Mouse (Mus musculus): Measurements from ENCODE around the gene Baiap2l1. TPM values are rescaled to one million over a fixed set of nuclear protein-coding genes. Genes with fewer than 3 reads are reported as not detected.

Gene Baiap2l1
- polyA plus RNA-seq, 1 experiment from 2014 or later = 1.6 TPM

DNA sequence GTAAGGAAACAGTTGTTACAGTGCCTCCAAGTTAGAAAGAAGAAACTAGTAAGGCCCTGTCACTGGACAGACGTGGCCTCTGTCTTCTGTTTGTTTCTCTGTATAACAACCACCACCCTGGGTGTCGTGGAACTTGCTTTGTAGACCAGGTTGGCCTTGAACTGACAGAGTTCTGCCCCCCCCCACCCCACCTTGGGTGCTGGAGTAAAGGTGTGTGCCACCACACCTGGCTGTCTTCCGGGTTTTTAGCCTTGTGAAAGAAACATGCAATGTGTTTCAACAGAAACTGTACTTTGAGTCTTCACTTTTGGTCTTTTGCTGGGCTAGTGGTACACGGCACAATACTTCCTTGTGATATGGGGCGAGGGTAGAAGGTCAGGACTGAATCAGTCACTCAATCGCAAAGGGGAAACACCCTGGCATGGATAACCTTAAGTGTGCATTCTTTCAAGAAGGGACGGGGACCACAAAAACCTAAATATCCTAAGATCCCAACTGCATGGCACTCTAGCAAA, 61.8 kb downstream of the Baiap2l1 start:
- no peaks in the 10 kb centered on the region for H3K27me3 ChIP-seq
- ATAC-seq (ENCODE audit: low read depth) = no peak
- no peak overlapping the region for H3K4me3 ChIP-seq
- no peaks in the 10 kb centered on the region for H3K4me1 ChIP-seq (replicated peaks)
- H3K9ac ChIP-seq = no peak overlapping the region
- H3K9me3 ChIP-seq = no peaks in the 10 kb centered on the region
- 81% methylated on average over 7 of the region's 7 CpGs for WGBS
- no peaks in the 10 kb centered on the region for H3K36me3 ChIP-seq
- H3K27ac ChIP-seq (replicated peaks) = no peak overlapping the region
- H3K4me2 ChIP-seq = no peak overlapping the region

DNA sequence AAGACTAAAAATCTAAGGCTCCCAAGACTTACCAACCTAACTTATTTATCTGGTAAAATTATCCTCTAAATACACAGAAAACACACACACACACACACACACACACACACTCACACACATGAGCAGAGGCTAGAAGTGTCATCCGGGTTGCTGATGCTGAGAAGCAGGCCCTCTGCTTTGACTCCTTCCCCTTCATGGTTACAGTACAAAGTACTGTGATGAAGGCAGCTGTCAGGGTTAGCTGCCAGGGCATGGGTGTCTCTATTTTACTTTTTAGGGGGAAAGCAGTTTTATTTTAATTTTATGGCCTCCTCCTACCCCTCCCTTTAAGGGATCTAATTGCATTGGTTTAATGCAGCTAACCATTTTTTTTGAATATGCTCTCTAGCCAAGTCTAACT, 62.6 kb downstream of the Baiap2l1 start:
- Histone ChIP-seq H3K9me3 (no peaks in the 10 kb centered on the region), H3K27ac (replicated peaks) (no peak overlapping the region), H3K36me3 (no peaks in the 10 kb centered on the region), H3K4me2 (no peak overlapping the region), H3K4me3 (no peak overlapping the region), H3K4me1 (replicated peaks) (no peaks in the 10 kb centered on the region), H3K9ac (no peak overlapping the region), H3K27me3 (no peaks in the 10 kb centered on the region)
- ATAC-seq (ENCODE audit: low read depth) = no peak
- 68% methylated on average over 1 of the region's 1 CpGs for WGBS

DNA sequence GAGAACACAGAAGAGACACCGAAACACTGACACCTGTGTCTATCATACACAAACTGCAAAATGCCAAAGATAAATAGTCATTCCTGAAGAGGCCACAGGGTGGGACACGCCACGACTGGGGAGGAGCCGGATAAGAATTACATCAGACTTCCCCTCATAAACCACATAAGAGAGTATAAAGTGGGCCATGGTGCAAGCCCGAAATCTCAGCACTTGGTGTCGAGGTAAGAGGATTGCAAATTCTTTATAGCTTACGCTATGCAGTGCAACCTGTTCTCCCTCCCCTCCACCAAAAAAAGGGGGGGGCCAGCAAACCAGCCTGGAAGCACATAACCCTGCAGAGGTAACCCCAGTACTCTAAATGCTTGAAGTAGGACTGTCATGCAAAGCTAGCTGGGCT, 63.0 kb downstream of the Baiap2l1 start:
- H3K27me3 ChIP-seq = no peaks in the 10 kb centered on the region
- H3K9ac ChIP-seq = no peak overlapping the region
- WGBS = 85% methylated on average over 7 of the region's 7 CpGs
- no peak for ATAC-seq (ENCODE audit: low read depth)
- no peak overlapping the region for H3K4me2 ChIP-seq
- H3K27ac ChIP-seq (replicated peaks) = no peak overlapping the region
- no peaks in the 10 kb centered on the region for H3K4me1 ChIP-seq (replicated peaks)
- H3K36me3 ChIP-seq = no peaks in the 10 kb centered on the region
- H3K9me3 ChIP-seq = no peaks in the 10 kb centered on the region
- no peak overlapping the region for H3K4me3 ChIP-seq

DNA sequence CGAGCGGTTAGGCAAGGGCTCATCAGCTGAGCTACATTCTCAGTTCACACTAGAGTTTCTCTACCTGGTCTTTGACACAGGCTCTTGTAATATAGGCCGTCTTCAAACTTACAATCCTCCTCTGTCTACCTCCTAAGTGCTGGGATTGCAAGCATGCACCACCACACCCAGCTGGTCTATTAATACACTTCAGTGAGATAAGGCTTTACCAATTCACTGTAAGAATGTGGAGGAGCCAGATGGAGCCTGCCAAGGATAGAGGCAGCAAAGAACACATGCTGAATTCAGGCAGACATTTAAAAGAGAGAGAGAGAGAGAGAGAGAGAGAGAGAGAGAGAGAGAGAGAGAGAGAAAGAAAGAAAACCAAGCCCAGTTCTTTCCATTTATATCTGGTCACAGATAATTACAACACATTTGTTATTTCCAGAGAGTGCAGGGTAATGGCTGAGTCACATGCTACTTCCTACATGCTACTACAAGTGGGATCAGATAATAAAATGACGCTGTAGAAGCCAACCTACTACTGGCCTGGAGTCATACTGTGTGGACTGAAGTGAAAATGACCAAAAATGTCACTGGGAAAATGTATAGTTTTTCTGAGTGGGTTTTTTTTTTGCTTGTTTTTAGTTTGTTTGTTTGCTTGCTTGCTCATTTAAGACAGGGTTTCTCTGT, 68.0 kb downstream of the Baiap2l1 start:
- H3K27me3 ChIP-seq = no peaks in the 10 kb centered on the region

DNA sequence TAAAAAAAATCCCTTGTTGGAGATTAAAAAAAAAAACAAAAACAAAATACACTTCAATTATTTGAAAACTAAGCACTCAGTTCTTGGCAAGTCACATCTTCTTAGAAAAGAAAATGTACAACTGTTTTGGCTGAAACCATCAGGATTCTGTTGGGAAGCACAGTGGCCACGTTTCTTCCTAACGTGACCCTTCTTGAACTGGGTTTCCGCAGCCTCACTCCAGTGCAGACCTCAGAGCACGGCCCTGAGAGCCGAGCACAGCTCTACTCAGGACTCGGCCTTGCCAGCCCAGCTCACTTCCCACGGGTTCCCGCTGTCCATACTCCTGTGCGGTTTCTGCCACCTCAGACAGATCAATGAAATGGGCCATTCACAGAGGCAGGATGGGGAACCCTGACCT, 69.5 kb downstream of the Baiap2l1 start:
- Histone ChIP-seq H3K36me3 (no peaks in the 10 kb centered on the region), H3K4me3 (no peak overlapping the region)
- 93% methylated on average over 9 of the region's 9 CpGs for WGBS

More for the DNA sequence above, 68.0 kb downstream of the Baiap2l1 start:
- no peak for ATAC-seq (ENCODE audit: low read depth)
- Histone ChIP-seq H3K4me2 (no peak overlapping the region), H3K9ac (no peak overlapping the region), H3K9me3 (no peaks in the 10 kb centered on the region), H3K4me3 (no peak overlapping the region), H3K36me3 (no peaks in the 10 kb centered on the region), H3K4me1 (replicated peaks) (no peaks in the 10 kb centered on the region), H3K27ac (replicated peaks) (no peak overlapping the region)
- 91% methylated on average over 4 of the region's 4 CpGs for WGBS

DNA sequence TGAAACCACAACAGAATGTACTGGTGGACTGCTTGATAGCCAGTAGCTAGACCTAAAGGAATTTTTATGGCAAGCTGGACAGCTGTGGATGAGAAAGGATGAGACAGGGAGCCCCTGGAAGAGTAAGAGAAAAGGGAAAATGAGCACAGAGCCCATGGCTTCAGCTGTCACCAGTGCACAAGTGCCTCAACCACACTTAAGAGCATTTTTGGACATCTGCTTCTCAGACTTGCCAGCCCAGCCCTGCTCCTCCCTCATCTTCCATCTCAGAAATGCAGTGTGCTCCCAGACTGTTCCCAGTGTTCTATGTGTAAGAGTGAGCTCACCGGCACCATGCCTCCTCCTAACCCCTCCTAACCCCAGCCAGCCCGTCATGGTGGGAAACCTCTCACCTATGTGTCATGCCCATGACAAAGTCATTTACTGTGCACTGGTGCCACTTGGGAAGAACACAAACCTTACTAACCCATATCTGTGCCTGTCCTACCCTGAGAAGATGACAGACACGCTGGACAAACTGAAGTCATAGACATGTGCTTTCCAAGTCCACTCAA, 70.6 kb downstream of the Baiap2l1 start:
- H3K36me3 ChIP-seq = no peaks in the 10 kb centered on the region
- no peaks in the 10 kb centered on the region for H3K4me1 ChIP-seq (replicated peaks)
- no peak overlapping the region for H3K4me2 ChIP-seq
- H3K4me3 ChIP-seq = no peak overlapping the region
- no peak overlapping the region for H3K27ac ChIP-seq (replicated peaks)
- H3K9ac ChIP-seq = no peak overlapping the region
- 84% methylated on average over 3 of the region's 3 CpGs for WGBS
- H3K27me3 ChIP-seq = no peaks in the 10 kb centered on the region
- no peak for ATAC-seq (ENCODE audit: low read depth)
- no peaks in the 10 kb centered on the region for H3K9me3 ChIP-seq

More for the DNA sequence above, 69.5 kb downstream of the Baiap2l1 start:
- Histone ChIP-seq H3K4me1 (replicated peaks) (no peaks in the 10 kb centered on the region), H3K27me3 (no peaks in the 10 kb centered on the region), H3K4me2 (no peak overlapping the region), H3K9me3 (no peaks in the 10 kb centered on the region), H3K27ac (replicated peaks) (no peak overlapping the region), H3K9ac (no peak overlapping the region)
- no peak for ATAC-seq (ENCODE audit: low read depth)

DNA sequence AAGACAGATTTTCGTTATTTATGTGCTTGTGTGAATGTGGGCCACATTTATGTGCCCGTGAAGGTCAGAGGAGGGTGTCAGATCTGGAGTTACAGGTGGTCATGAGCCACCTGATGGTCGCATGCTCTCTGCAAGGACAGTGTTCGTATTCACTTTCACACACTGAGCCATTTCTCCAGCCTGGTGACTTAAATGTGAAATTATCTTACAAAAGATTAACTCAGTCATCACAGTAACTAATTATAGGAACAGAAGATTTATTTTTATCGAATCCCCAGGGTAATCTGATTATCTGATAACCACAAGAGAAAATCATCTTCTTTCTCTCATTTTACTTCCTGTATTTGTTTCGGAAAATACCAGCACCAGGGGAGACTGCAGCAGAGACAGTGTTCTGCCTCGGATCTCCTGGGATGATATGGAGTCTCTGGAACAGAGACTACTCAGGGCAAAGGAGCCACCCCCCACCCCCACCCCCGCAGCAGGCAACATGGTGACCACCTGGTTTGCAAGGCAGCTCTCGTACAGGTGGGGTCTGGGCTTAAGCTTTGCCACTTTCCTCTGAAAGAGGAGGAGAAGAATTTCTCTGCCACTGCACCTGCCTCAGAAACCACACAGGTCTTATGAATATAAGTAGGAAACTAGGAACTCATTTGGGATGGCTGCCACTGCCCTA, 71.2 kb downstream of the Baiap2l1 start:
- Histone ChIP-seq H3K4me3 (no peak overlapping the region), H3K36me3 (no peaks in the 10 kb centered on the region), H3K9me3 (no peaks in the 10 kb centered on the region), H3K9ac (no peak overlapping the region), H3K4me1 (replicated peaks) (no peaks in the 10 kb centered on the region), H3K27me3 (no peaks in the 10 kb centered on the region), H3K27ac (replicated peaks) (no peak overlapping the region), H3K4me2 (no peak overlapping the region)
- WGBS = 77% methylated on average over 9 of the region's 9 CpGs
- ATAC-seq (ENCODE audit: low read depth) = no peak

DNA sequence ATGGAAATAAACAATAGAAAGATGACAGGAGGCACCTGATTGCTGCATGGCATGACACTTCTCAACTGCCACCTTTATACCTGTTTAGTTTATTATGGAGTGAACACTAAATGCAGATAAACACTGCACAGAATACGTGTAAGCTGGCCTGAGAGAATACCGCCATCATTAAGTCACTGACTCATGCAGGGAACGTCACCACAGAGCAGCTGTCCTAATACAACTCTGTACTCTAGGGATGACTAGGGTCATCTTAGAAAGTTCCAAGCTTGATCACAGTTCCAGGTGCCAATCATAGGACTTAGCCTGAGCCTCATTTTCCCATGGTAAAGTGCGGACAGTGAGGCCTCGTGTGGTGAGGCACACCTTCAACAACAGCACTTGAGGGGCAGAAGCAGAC, 73.3 kb downstream of the Baiap2l1 start:
- H3K4me3 ChIP-seq = no peak overlapping the region
- no peaks in the 10 kb centered on the region for H3K4me1 ChIP-seq (replicated peaks)
- no peak overlapping the region for H3K9ac ChIP-seq
- peaks cover 5% of the 10 kb centered on the region for H3K36me3 ChIP-seq
- ATAC-seq (ENCODE audit: low read depth) = no peak
- H3K27ac ChIP-seq (replicated peaks) = no peak overlapping the region
- H3K9me3 ChIP-seq = no peaks in the 10 kb centered on the region
- no peak overlapping the region for H3K4me2 ChIP-seq
- 81% methylated on average over 5 of the region's 5 CpGs for WGBS
- H3K27me3 ChIP-seq = no peaks in the 10 kb centered on the region

DNA sequence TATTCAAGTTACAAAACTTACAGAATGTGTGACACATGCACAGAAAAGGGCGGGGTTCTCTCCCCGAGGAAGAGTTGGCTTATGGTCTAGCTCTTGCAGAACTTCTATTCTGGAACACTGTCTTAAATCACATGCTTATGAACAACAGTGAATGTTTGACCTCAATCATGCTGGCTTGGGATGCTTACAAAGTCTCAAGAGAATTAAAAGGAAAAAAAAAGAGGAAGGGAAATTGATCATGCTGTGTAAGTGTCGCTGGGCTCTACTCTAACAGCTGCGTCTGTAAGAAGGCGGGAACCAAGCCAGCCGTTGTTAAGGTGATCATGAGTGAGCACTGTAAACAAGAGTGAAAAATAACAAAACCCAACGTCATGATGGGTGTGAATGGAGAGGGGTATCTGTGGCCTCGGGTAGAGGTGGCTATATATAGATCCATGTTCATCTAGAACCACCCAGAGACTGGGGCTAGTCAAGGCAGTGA, 74.3 kb downstream of the Baiap2l1 start:
- no peaks in the 10 kb centered on the region for H3K27me3 ChIP-seq
- no peak overlapping the region for H3K4me3 ChIP-seq
- no peak overlapping the region for H3K9ac ChIP-seq
- WGBS = 67% methylated on average over 8 of the region's 8 CpGs
- no peak for ATAC-seq (ENCODE audit: low read depth)
- no peak overlapping the region for H3K27ac ChIP-seq (replicated peaks)
- no peak overlapping the region for H3K4me2 ChIP-seq
- H3K4me1 ChIP-seq (replicated peaks) = no peaks in the 10 kb centered on the region
- peaks cover 11% of the 10 kb centered on the region for H3K36me3 ChIP-seq
- no peaks in the 10 kb centered on the region for H3K9me3 ChIP-seq

DNA sequence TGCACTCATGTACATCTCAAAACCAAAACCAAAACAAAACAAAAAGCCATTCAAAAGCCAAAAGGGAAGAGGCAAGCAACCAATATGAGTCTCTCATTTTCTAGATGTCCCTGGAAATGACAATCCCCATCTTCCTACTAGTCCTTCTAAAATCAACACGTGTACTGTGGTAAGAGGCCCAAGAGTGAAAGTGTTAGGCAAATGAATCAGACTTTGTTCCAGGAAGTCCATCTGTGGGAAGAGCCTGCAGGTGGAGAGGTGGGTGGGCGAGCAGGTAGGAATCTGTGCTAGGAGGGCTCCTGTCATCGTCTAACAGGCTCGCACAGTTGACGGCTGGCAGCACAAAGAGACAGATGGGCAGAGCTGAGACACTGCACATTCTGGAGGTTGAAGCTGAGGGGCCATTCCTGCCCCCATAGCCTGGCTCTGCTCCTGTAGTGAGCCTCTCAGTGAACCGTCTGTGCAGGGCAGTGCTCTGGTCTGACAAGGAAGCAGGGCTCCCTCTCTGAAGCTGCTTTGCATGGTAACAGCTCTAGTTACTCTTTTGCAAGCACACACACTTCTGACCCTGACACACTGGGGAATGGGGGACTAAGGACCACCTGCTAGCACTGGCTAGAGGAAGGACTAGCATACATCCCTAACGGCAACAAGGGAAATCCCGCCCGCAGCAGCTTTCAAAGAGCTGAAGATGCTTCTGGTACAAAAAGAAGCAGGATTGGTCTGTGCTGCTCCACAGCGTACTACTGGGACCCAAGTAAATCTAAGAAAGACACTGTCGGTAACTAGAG, 75.2 kb downstream of the Baiap2l1 start:
- peaks cover 11% of the 10 kb centered on the region for H3K36me3 ChIP-seq
- no peaks in the 10 kb centered on the region for H3K4me1 ChIP-seq (replicated peaks)
- no peaks in the 10 kb centered on the region for H3K27me3 ChIP-seq
- H3K4me2 ChIP-seq = no peak overlapping the region
- 82% methylated on average over 11 of the region's 11 CpGs for WGBS
- no peak overlapping the region for H3K4me3 ChIP-seq
- 0 out of 2 replicates have a peak overlapping the region, but pooled peaks have one; percentile 3 for H3K9ac ChIP-seq
- H3K9me3 ChIP-seq = no peaks in the 10 kb centered on the region
- H3K27ac ChIP-seq (replicated peaks) = no peak overlapping the region
- ATAC-seq (ENCODE audit: low read depth) = no peak

DNA sequence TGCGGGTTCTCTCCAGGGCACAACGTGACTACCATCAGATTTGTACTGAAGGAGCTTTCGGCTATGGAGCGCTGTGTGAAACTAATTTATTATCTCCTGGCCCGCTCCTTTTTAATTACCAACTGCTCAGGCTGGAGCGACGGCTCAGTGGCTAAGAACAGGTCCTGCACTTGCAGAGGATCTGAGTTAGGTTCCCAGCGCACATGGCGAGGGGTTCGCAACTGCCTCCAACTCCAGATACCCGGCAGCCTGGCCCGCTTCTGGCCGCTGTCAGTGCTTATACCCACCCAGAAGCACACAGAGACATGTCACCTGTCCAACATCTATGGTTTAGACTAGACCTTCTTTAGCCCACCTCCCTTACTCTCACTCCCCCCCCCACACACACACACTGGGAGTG, 78.0 kb downstream of the Baiap2l1 start:
- no peak overlapping the region for H3K4me2 ChIP-seq
- H3K9ac ChIP-seq = no peak overlapping the region
- H3K27me3 ChIP-seq = no peaks in the 10 kb centered on the region
- H3K36me3 ChIP-seq = peaks cover 11% of the 10 kb centered on the region
- WGBS = 92% methylated on average over 13 of the region's 13 CpGs
- H3K9me3 ChIP-seq = no peaks in the 10 kb centered on the region
- ATAC-seq (ENCODE audit: low read depth) = no peak
- H3K4me1 ChIP-seq (replicated peaks) = 0 out of 2 replicates have a peak, but pooled peaks cover under 1% of the 10 kb centered on the region
- no peak overlapping the region for H3K27ac ChIP-seq (replicated peaks)
- no peak overlapping the region for H3K4me3 ChIP-seq

DNA sequence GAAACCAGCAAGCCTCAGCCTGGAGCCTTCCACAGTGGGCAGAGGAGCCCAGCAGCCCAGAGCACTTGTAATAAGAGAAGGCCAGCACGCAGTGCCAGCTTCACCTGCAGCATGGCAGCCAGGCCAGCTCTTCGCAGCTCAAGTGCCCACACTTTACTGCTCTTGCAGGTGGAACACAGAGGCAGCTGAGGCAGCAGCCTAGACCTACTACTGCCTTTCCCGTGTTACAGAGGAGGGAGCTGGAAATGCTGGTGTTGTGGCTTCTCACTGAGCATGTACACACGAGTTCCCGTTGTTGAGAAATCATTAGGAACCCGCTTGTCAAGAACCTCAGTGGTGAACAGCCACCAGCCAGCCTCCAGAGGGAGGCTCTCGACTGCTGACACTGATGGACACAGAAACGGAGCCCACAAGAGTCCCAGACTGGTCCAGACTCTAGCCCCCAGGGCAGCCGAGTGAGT, 78.8 kb downstream of the Baiap2l1 start:
- 0 out of 2 replicates have a peak, but pooled peaks cover 4% of the 10 kb centered on the region for H3K4me1 ChIP-seq (replicated peaks)
- peaks cover 11% of the 10 kb centered on the region for H3K36me3 ChIP-seq
- no peak for ATAC-seq (ENCODE audit: low read depth)
- H3K9ac ChIP-seq = no peak overlapping the region
- H3K9me3 ChIP-seq = no peaks in the 10 kb centered on the region
- WGBS = 86% methylated on average over 9 of the region's 9 CpGs
- no peak overlapping the region for H3K4me2 ChIP-seq
- no peaks in the 10 kb centered on the region for H3K27me3 ChIP-seq
- no peak overlapping the region for H3K27ac ChIP-seq (replicated peaks)
- no peak overlapping the region for H3K4me3 ChIP-seq
